Mouse (Mus musculus) stomach, embryonic 15.5 days (tissue): ENCODE measurements around the gene Jarid2. TPM values are rescaled to one million over a fixed set of nuclear protein-coding genes. Genes with fewer than 3 reads are reported as not detected.

ENCODE experiments used
- ATAC-seq: fragments of 200-750 bp; cut with Nextera tagmentation; 2 replicates; pipeline ENCODE4 v1.8.0; 2017; ENCODE audit warnings: low read depth, moderate number of reproducible peaks, moderate TSS enrichment; ENCODE audit not compliant: insufficient read depth, low FRiP score
- H3K27ac ChIP-seq: fragments of 300-500 bp; sonication (generic); 2 replicates; pipeline ENCODE4 v1.5.1; 2015; ENCODE audit warnings: mild to moderate bottlenecking, inconsistent platforms
- H3K27me3 ChIP-seq: fragments of 300-500 bp; sonication (generic); replicated peaks from 2 replicates; pipeline ENCODE4 v1.6.1; 2015; ENCODE audit warnings: inconsistent platforms
- H3K36me3 ChIP-seq: fragments of 300-500 bp; sonication (generic); 2 replicates; pipeline ENCODE4 v1.6.1; 2015; ENCODE audit warnings: inconsistent platforms
- H3K4me1 ChIP-seq: fragments of 300-500 bp; sonication (generic); 2 replicates; pipeline ENCODE4 v1.6.1; 2015; ENCODE audit warnings: inconsistent platforms
- H3K4me2 ChIP-seq: fragments of 300-500 bp; sonication (generic); 2 replicates; pipeline ENCODE4 v1.6.1; 2015; ENCODE audit warnings: mild to moderate bottlenecking, inconsistent platforms
- H3K4me3 ChIP-seq: fragments of 300-500 bp; sonication (generic); replicated peaks from 2 replicates; pipeline ENCODE4 v1.5.1; 2015; ENCODE audit warnings: inconsistent platforms
- H3K9ac ChIP-seq: fragments of 300-500 bp; sonication (generic); 2 replicates; pipeline ENCODE4 v1.6.1; 2015; ENCODE audit warnings: inconsistent platforms
- H3K9me3 ChIP-seq: fragments of 300-500 bp; sonication (generic); 2 replicates; pipeline ENCODE4 v1.6.1; 2016; ENCODE audit warnings: inconsistent platforms
- WGBS: fragments of 180-500 bp; shearing (Covaris S2); methylation state at CpG from one replicate; pipeline ENCODE4 v1.1.7; 2015; 5-methylcytosine and 5-hydroxymethylcytosine counted together
- polyA plus RNA-seq: library from polyadenylated mRNA; unstranded; fragments of >200 nt; fragmentation: Nextera tagmentation; extraction: Ambion mirVana; gene quantifications from 2 replicates; pipeline ENCODE4 v1.2.1, GENCODE M21; 2015

The Jarid2 gene
- polyA plus RNA-seq, 1 experiment from 2014 or later, result 24.4 TPM

- H3K27me3 ChIP-seq, result no peaks in the 10 kb centered on the region
- no peak overlapping the region for H3K4me2 ChIP-seq
- no peak overlapping the region for H3K4me3 ChIP-seq
- 52% methylated on average over 7 of the region's 7 CpGs for WGBS
- no peak for ATAC-seq
- no peak overlapping the region for H3K27ac ChIP-seq
- H3K9ac ChIP-seq, result no peak overlapping the region
- H3K9me3 ChIP-seq, result no peaks in the 10 kb centered on the region
- no peaks in the 10 kb centered on the region for H3K36me3 ChIP-seq
- H3K4me1 ChIP-seq, result peaks cover 9% of the 10 kb centered on the region; the same call in 1 of the 2 replicates
Measured at GRCm38 (mm10) chr13:44933575-44933974, 204.3 kb downstream of the Jarid2 start.

- H3K4me1 ChIP-seq, result peaks cover 5% of the 10 kb centered on the region; the same call in 1 of the 2 replicates
- no peaks in the 10 kb centered on the region for H3K9me3 ChIP-seq
- H3K27ac ChIP-seq, result no peak overlapping the region
- H3K9ac ChIP-seq, result no peak overlapping the region
- 65% methylated on average over 3 of the region's 3 CpGs for WGBS
- no peak overlapping the region for H3K4me2 ChIP-seq
- no peak for ATAC-seq
- no peak overlapping the region for H3K4me3 ChIP-seq
- no peaks in the 10 kb centered on the region for H3K36me3 ChIP-seq
- H3K27me3 ChIP-seq, result no peaks in the 10 kb centered on the region
Measured at GRCm38 (mm10) chr13:44937681-44938080, 208.4 kb downstream of the Jarid2 start.

- no peak; the same call in 1 of the 2 replicates for ATAC-seq
- H3K4me1 ChIP-seq, result no peaks in the 10 kb centered on the region
- peak overlapping the region; percentile 13; the same call in 1 of the 2 replicates for H3K27ac ChIP-seq
- no peak overlapping the region for H3K4me2 ChIP-seq
- no peaks in the 10 kb centered on the region for H3K9me3 ChIP-seq
- H3K27me3 ChIP-seq, result no peaks in the 10 kb centered on the region
- no peaks in the 10 kb centered on the region for H3K36me3 ChIP-seq
- WGBS, result 55% methylated on average over 8 of the region's 8 CpGs
- H3K4me3 ChIP-seq, result no peak overlapping the region
- no peak overlapping the region for H3K9ac ChIP-seq
Measured at GRCm38 (mm10) chr13:44939326-44940035, 210.2 kb downstream of the Jarid2 start.

GRCm38 (mm10) chr13:44943618-44944017, 214.3 kb downstream of the Jarid2 start:
- Histone ChIP-seq H3K9me3 (no peaks in the 10 kb centered on the region), H3K36me3 (no peaks in the 10 kb centered on the region), H3K9ac (no peak overlapping the region), H3K27ac (no peak overlapping the region), H3K4me3 (no peak overlapping the region), H3K4me2 (no peak overlapping the region), H3K4me1 (no peaks in the 10 kb centered on the region), H3K27me3 (no peaks in the 10 kb centered on the region)
- ATAC-seq, result no peak
- 69% methylated on average over 2 of the region's 2 CpGs for WGBS

- Histone ChIP-seq H3K4me3 (no peak overlapping the region), H3K4me2 (peak overlapping the region; percentile 6), H3K27ac (no peak overlapping the region), H3K9ac (no peak overlapping the region), H3K36me3 (no peaks in the 10 kb centered on the region), H3K4me1 (no peaks in the 10 kb centered on the region), H3K9me3 (no peaks in the 10 kb centered on the region), H3K27me3 (no peaks in the 10 kb centered on the region)
- no peak for ATAC-seq
- WGBS, result 48% methylated on average over 8 of the region's 8 CpGs
Measured at GRCm38 (mm10) chr13:44946880-44947635, 217.8 kb downstream of the Jarid2 start.

- H3K27ac ChIP-seq, result no peak overlapping the region
- no peaks in the 10 kb centered on the region for H3K36me3 ChIP-seq
- H3K4me1 ChIP-seq, result no peaks in the 10 kb centered on the region
- H3K9ac ChIP-seq, result no peak overlapping the region
- H3K4me2 ChIP-seq, result no peak overlapping the region
- no peak overlapping the region for H3K4me3 ChIP-seq
- H3K27me3 ChIP-seq, result no peaks in the 10 kb centered on the region
- WGBS, result 85% methylated on average over 16 of the region's 16 CpGs
- ATAC-seq, result no peak
- H3K9me3 ChIP-seq, result no peaks in the 10 kb centered on the region
Measured at GRCm38 (mm10) chr13:44948320-44949250, 219.3 kb downstream of the Jarid2 start.

GRCm38 (mm10) chr13:44952393-44953086, 223.3 kb downstream of the Jarid2 start:
- H3K9ac ChIP-seq, result no peak overlapping the region
- no peaks in the 10 kb centered on the region for H3K27me3 ChIP-seq
- no peak for ATAC-seq

GRCm38 (mm10) chr13:44953546-44954231, 224.4 kb downstream of the Jarid2 start:
- WGBS, result 68% methylated on average over 8 of the region's 8 CpGs
- Histone ChIP-seq H3K27ac (no peak overlapping the region), H3K4me2 (no peak overlapping the region), H3K27me3 (no peaks in the 10 kb centered on the region), H3K36me3 (no peaks in the 10 kb centered on the region), H3K4me1 (no peaks in the 10 kb centered on the region), H3K9me3 (no peaks in the 10 kb centered on the region), H3K4me3 (no peak overlapping the region), H3K9ac (no peak overlapping the region)
- ATAC-seq, result no peak

More at GRCm38 (mm10) chr13:44952393-44953086, 223.3 kb downstream of the Jarid2 start:
- Histone ChIP-seq H3K36me3 (no peaks in the 10 kb centered on the region), H3K4me3 (no peak overlapping the region), H3K27ac (no peak overlapping the region; the same call in 1 of the 2 replicates), H3K9me3 (no peaks in the 10 kb centered on the region), H3K4me2 (no peak overlapping the region), H3K4me1 (no peaks in the 10 kb centered on the region)
- WGBS, result 55% methylated on average over 10 of the region's 10 CpGs

- 81% methylated on average over 1 of the region's 1 CpGs for WGBS
- no peak overlapping the region for H3K9ac ChIP-seq
- no peak for ATAC-seq
- no peak overlapping the region for H3K4me2 ChIP-seq
- no peaks in the 10 kb centered on the region for H3K9me3 ChIP-seq
- H3K4me3 ChIP-seq, result no peak overlapping the region
- H3K4me1 ChIP-seq, result no peaks in the 10 kb centered on the region
- H3K36me3 ChIP-seq, result no peaks in the 10 kb centered on the region
- no peaks in the 10 kb centered on the region for H3K27me3 ChIP-seq
- H3K27ac ChIP-seq, result 0 out of 2 replicates have a peak overlapping the region, but pooled peaks have one; percentile 4
Measured at GRCm38 (mm10) chr13:44954232-44954568, 224.9 kb downstream of the Jarid2 start.

GRCm38 (mm10) chr13:44955781-44956180, 226.5 kb downstream of the Jarid2 start:
- H3K27ac ChIP-seq, result no peak overlapping the region
- no peak overlapping the region for H3K4me2 ChIP-seq
- 91% methylated on average over 6 of the region's 6 CpGs for WGBS
- no peak overlapping the region for H3K4me3 ChIP-seq
- H3K27me3 ChIP-seq, result no peaks in the 10 kb centered on the region
- H3K36me3 ChIP-seq, result no peaks in the 10 kb centered on the region
- no peaks in the 10 kb centered on the region for H3K9me3 ChIP-seq
- no peak overlapping the region for H3K9ac ChIP-seq
- no peak for ATAC-seq
- H3K4me1 ChIP-seq, result no peaks in the 10 kb centered on the region

GRCm38 (mm10) chr13:44957049-44957448, 227.8 kb downstream of the Jarid2 start:
- no peak overlapping the region for H3K9ac ChIP-seq
- H3K36me3 ChIP-seq, result no peaks in the 10 kb centered on the region
- WGBS, result 87% methylated on average over 8 of the region's 8 CpGs
- no peak for ATAC-seq
- no peak overlapping the region for H3K27ac ChIP-seq
- no peak overlapping the region for H3K4me2 ChIP-seq
- H3K4me1 ChIP-seq, result no peaks in the 10 kb centered on the region
- H3K4me3 ChIP-seq, result no peak overlapping the region
- H3K27me3 ChIP-seq, result no peaks in the 10 kb centered on the region
- H3K9me3 ChIP-seq, result no peaks in the 10 kb centered on the region
